ENCODE assay signal across 9 mouse cellular contexts in genomic region chr11:43575376-43576151, GRCm38 (mm10). TPM values are rescaled to one million over a fixed set of nuclear protein-coding genes. Genes with fewer than 3 reads are reported as not detected.
DNase-seq lines count a peak whose midpoint lies in the region; ATAC-seq and TF ChIP-seq lines count a peak whose summit lies in the region.
"Had no signal": no experiment of that assay in that cellular context is flagged by ENCODE, and none has a peak within 500 bp of the region (broad histone marks: within the 10 kb centered on the region; RNA-seq: fewer than 3 reads in every experiment).

No protein-coding gene starts in this region.

- H3K27ac ChIP-seq in kidney, embryonic 16.5 days (ENCODE audit: low read length), result peak overlapping the region; percentile 67; the same call in 1 of the 2 replicates
- H3K27ac ChIP-seq in forebrain, embryonic 16.5 days (ENCODE audit: low read length), result peak overlapping the region; percentile 11; the same call in 1 of the 2 replicates
- no peak overlapping the region for H3K27ac ChIP-seq in liver, embryonic 14.5 days
- no peak overlapping the region for H3K27ac ChIP-seq in cerebellum, adult 2 months (ENCODE audit: insufficient read depth, low read length)

- peak; percentile 37; the same call in 1 of the 2 replicates for ATAC-seq in kidney, embryonic 16.5 days (ENCODE audit: low FRiP score, low TSS enrichment)
- peak; percentile 83 for ATAC-seq in forebrain, embryonic 16.5 days
- 0 out of 2 replicates have a peak, but pooled peaks have one; percentile 23 for ATAC-seq in liver, embryonic 14.5 days (ENCODE audit: insufficient read depth)

- no peak overlapping the region for H3K4me2 ChIP-seq in kidney, embryonic 16.5 days (replicated peaks; ENCODE audit: low read depth, low read length)
- no peak overlapping the region for H3K4me2 ChIP-seq in forebrain, embryonic 16.5 days (ENCODE audit: low read length)
- no peak overlapping the region for H3K4me2 ChIP-seq in liver, embryonic 14.5 days (ENCODE audit: low read depth)

- no peak overlapping the region for H3K4me3 ChIP-seq in kidney, embryonic 16.5 days (ENCODE audit: low read length)
- no peak overlapping the region for H3K4me3 ChIP-seq in forebrain, embryonic 16.5 days (replicated peaks; ENCODE audit: low read length)
- H3K4me3 ChIP-seq in liver, embryonic 14.5 days (ENCODE audit: insufficient read depth in 1 of 2, low read depth in 2 of 2, low read length in 2 of 2), result no peak overlapping the region
- no peak overlapping the region for H3K4me3 ChIP-seq in cerebellum, adult 2 months (replicated peaks; ENCODE audit: insufficient read depth, low read depth, low read length)

- TF ChIP-seq CTCF in liver, embryonic 14.5 days (IDR thresholded peaks at IDR 0.05; ENCODE audit: low read depth), result no peak
- no peak for TF ChIP-seq CTCF in cerebellum, adult 2 months (IDR thresholded peaks at IDR 0.05; ENCODE audit: borderline replicate concordance, insufficient read depth, low read depth, low read length)

- peak overlapping the region; percentile 37; the same call in 1 of the 2 replicates for H3K9ac ChIP-seq in kidney, embryonic 16.5 days (replicated peaks; ENCODE audit: low read length)
- H3K9ac ChIP-seq in forebrain, embryonic 16.5 days (replicated peaks; ENCODE audit: low read depth, low read length), result peak overlapping the region; percentile 1; the same call in 1 of the 2 replicates
- H3K9ac ChIP-seq in liver, embryonic 14.5 days (replicated peaks), result no peak overlapping the region

- peaks cover 28% of the 10 kb centered on the region for H3K4me1 ChIP-seq in kidney, embryonic 16.5 days (ENCODE audit: insufficient read depth, low read length)
- H3K4me1 ChIP-seq in forebrain, embryonic 16.5 days (replicated peaks; ENCODE audit: control insufficient read depth, insufficient read depth, low read length), result peaks cover 12% of the 10 kb centered on the region
- H3K4me1 ChIP-seq in liver, embryonic 14.5 days (replicated peaks; ENCODE audit: control insufficient read depth in 2 of 2, insufficient read depth in 2 of 2, low read length in 1 of 2), result peaks cover 0 to 1% of the 10 kb centered on the region in 2 experiments; a peak in 2 of 4 replicates
- H3K4me1 ChIP-seq in cerebellum, adult 2 months (ENCODE audit: control insufficient read depth, insufficient read depth, low read length), result peaks cover 14% of the 10 kb centered on the region

- peaks cover 8% of the 10 kb centered on the region for H3K36me3 ChIP-seq in kidney, embryonic 16.5 days (ENCODE audit: insufficient read depth, low read length)
- no peaks in the 10 kb centered on the region for H3K36me3 ChIP-seq in forebrain, embryonic 16.5 days (ENCODE audit: control insufficient read depth, insufficient read depth)
- H3K36me3 ChIP-seq in liver, embryonic 14.5 days (replicated peaks; ENCODE audit: control insufficient read depth, insufficient read depth, low read depth), result no peaks in the 10 kb centered on the region

- 36% methylated on average over 9 of the region's 9 CpGs for WGBS in kidney, embryonic 16.5 days
- 4% methylated on average over 9 of the region's 9 CpGs for WGBS in forebrain, embryonic 16.5 days
- WGBS in liver, embryonic 14.5 days (ENCODE audit: insufficient replicate concordance), result 7% methylated on average over 9 of the region's 9 CpGs
- 54% methylated on average over 9 of the region's 9 CpGs for WGBS in cerebellum, adult 2 months

- no peak for DNase-seq in kidney, postnatal 25 days
- no peak for DNase-seq in liver, embryonic 14.5 days (ENCODE audit: low read depth in 3 of 3, low spot score in 3 of 3)
- DNase-seq in retina, postnatal 1 day, result peak; percentile 84
- no peak for DNase-seq in adrenal gland, adult 8-10 months
- DNase-seq in left cerebral cortex, postnatal 4 days, result no peak
- DNase-seq in cerebellum, adult 2 months, result no peak

- TF ChIP-seq POLR2A in cerebellum, adult 2 months (IDR thresholded peaks at IDR 0.05; ENCODE audit: borderline replicate concordance, insufficient read depth, low read length), result no peak

- TF ChIP-seq EP300 in liver, embryonic 14.5 days (IDR thresholded peaks at IDR 0.05; ENCODE audit: low read depth), result no peak

- no peaks in the 10 kb centered on the region for H3K9me3 ChIP-seq in kidney, embryonic 16.5 days (ENCODE audit: low read length)
- H3K9me3 ChIP-seq in forebrain, embryonic 16.5 days (ENCODE audit: control insufficient read depth, low read length), result no peaks in the 10 kb centered on the region
- H3K9me3 ChIP-seq in liver, embryonic 14.5 days (ENCODE audit: control insufficient read depth, low read length), result no peaks in the 10 kb centered on the region

- intact Hi-C loops in left cerebral cortex, postnatal 4 days (cut with DNase I), result no loop called here

- no peaks in the 10 kb centered on the region for H3K27me3 ChIP-seq in kidney, embryonic 16.5 days (ENCODE audit: insufficient read depth, low read length)
- H3K27me3 ChIP-seq in forebrain, embryonic 16.5 days (replicated peaks; ENCODE audit: control insufficient read depth, insufficient read depth, low read length), result no peaks in the 10 kb centered on the region
- H3K27me3 ChIP-seq in liver, embryonic 14.5 days (ENCODE audit: control insufficient read depth, insufficient read depth, low read length), result no peaks in the 10 kb centered on the region
- H3K27me3 ChIP-seq in cerebellum, adult 2 months (ENCODE audit: control insufficient read depth, insufficient read depth, low read length), result no peaks in the 10 kb centered on the region

RNA-seq across cellular contexts. Expression of gene 4933415A04Rik, which starts 11.3 kb away (rescaled TPM):
- 6.8 and 7.4 TPM in 2 replicates for polyA plus RNA-seq in kidney, embryonic 16.5 days (2015; fragmentation: Nextera tagmentation; extraction: Ambion mirVana)
- 2.7 and 3.3 TPM in 2 replicates for polyA plus RNA-seq in forebrain, embryonic 16.5 days (2015; fragmentation: Nextera tagmentation; extraction: Ambion mirVana)
- polyA plus RNA-seq in liver, embryonic 14.5 days (2012; rRNA removed), result 0.11 and 0.12 TPM in 2 replicates
- polyA plus RNA-seq in liver, embryonic 14.5 days (2014; fragmentation: Nextera tagmentation; extraction: Ambion mirVana), result 0.17 and 0.29 TPM in 2 replicates
- total RNA-seq in adrenal gland, adult 8-10 months (2022), result under 1 TPM; 0.35 to 0.70 (median 0.41) TPM
- 1 to 10 TPM; 1.7 to 2.2 TPM for total RNA-seq in left cerebral cortex, postnatal 4 days (2021)
- polyA plus RNA-seq in cerebellum, adult 2 months (2012; rRNA removed), result 1.5 and 1.6 TPM in 2 replicates

RNA-seq across cellular contexts. Expression of gene Fabp6, which starts 25.8 kb away (rescaled TPM):
- polyA plus RNA-seq in kidney, embryonic 16.5 days (2015; fragmentation: Nextera tagmentation; extraction: Ambion mirVana), result 0.42 TPM in 1 of 2 replicates, not detected in the other
- polyA plus RNA-seq in forebrain, embryonic 16.5 days (2015; fragmentation: Nextera tagmentation; extraction: Ambion mirVana), result not detected in 2 replicates
- polyA plus RNA-seq in liver, embryonic 14.5 days (2012; rRNA removed), result not detected in 2 replicates
- not detected in 2 replicates for polyA plus RNA-seq in liver, embryonic 14.5 days (2014; fragmentation: Nextera tagmentation; extraction: Ambion mirVana)
- not detected for total RNA-seq in adrenal gland, adult 8-10 months (2022)
- total RNA-seq in left cerebral cortex, postnatal 4 days (2021), result not detected
- not detected in 2 replicates for polyA plus RNA-seq in cerebellum, adult 2 months (2012; rRNA removed)
- polyA plus RNA-seq: liver, embryonic 16.5 days had no signal

RNA-seq across cellular contexts. Expression of gene Ccnjl, which starts 47.0 kb away (rescaled TPM):
- polyA plus RNA-seq in kidney, embryonic 16.5 days (2015; fragmentation: Nextera tagmentation; extraction: Ambion mirVana), result 26.4 and 29.9 TPM in 2 replicates
- 9.5 and 13.5 TPM in 2 replicates for polyA plus RNA-seq in forebrain, embryonic 16.5 days (2015; fragmentation: Nextera tagmentation; extraction: Ambion mirVana)
- polyA plus RNA-seq in liver, embryonic 14.5 days (2012; rRNA removed), result 0.79 and 0.91 TPM in 2 replicates
- polyA plus RNA-seq in liver, embryonic 14.5 days (2014; fragmentation: Nextera tagmentation; extraction: Ambion mirVana), result 1.2 and 1.5 TPM in 2 replicates
- total RNA-seq in adrenal gland, adult 8-10 months (2022), result 1 to 10 TPM; 1.8 to 4.8 (median 2.5) TPM
- total RNA-seq in left cerebral cortex, postnatal 4 days (2021), result 1 to 10 TPM; 4.8 to 5.3 TPM
- 8.4 and 10.5 TPM in 2 replicates for polyA plus RNA-seq in cerebellum, adult 2 months (2012; rRNA removed)

Comparison
In these comparisons a context has a peak if more than half of its experiments do, and no peak if none do; other contexts are left out.
1. ATAC-seq: peak in every context shown above with its lines; median percentile 83 in forebrain, embryonic 16.5 days; 37 in kidney, embryonic 16.5 days; 23 in liver, embryonic 14.5 days.
2. H3K27ac ChIP-seq: peak in kidney, embryonic 16.5 days (single experiment) and forebrain, embryonic 16.5 days (single experiment); none in liver, embryonic 14.5 days (single experiment) and cerebellum, adult 2 months (single experiment).